Mouse (Mus musculus): Measurements from ENCODE around the gene Dppa3.

DNA sequence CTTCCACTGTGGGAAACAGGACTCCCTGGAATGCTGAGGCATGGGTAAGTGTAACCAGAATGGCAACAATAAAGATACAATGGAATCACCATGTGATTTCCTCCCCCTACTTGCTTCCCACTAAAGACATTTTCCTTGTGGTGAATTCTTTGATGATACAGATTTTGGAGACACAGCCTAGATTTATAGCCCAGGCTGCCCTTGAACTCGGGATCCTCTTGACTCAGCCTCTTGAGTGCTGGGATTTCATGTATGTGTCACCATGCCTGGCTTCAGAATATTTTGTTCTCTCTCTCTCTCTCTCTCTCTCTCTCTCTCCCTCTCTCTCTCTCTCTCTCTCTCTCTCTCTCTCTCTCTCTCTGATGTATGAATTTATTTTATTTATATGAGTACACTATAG lies 47.1 kb upstream of the Dppa3 start:
- TF ChIP-seq CTCF (IDR thresholded peaks at IDR 0.05; ENCODE audit: low read depth, low read length) = no peak
- no peak for TF ChIP-seq POLR2A (IDR thresholded peaks at IDR 0.05; ENCODE audit: extremely low read depth, insufficient read depth, low read length)
